ENCODE assay signal across 20 mouse cellular contexts in the genomic region with DNA sequence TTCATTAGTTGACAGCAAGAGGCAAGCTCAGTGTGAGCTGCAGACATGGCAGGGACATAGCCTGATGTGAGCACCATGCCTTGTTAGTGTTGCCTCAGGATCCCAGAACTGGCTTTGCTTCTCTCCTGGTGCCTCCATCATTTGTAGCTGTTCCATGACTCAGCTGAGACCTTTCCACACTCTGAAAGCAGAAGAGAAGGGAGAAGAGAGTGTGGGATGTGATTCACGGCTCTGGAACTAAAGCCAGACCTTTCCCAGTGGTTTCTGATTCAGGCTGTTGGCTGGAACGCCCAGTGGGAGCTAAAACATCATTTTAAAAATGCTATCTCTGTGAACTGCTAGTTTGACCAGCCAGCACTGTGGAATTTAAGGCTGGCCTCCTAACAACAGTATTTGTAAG. TPM values are rescaled to one million over a fixed set of nuclear protein-coding genes. Genes with fewer than 3 reads are reported as not detected.
DNase-seq lines count a peak whose midpoint lies in the region; ATAC-seq and TF ChIP-seq lines count a peak whose summit lies in the region.
"Had no signal": no experiment of that assay in that cellular context is flagged by ENCODE, and none has a peak within 500 bp of the region (broad histone marks: within the 10 kb centered on the region; RNA-seq: fewer than 3 reads in every experiment).

No protein-coding gene starts in this region.

- DNase-seq in adrenal gland, adult 2 months = peak; percentile 65
- no peak for DNase-seq in adrenal gland, adult 8-10 months
- peak; percentile 87 for DNase-seq in heart, adult 11 months
- peak; percentile 16 for DNase-seq in urinary bladder, postnatal 14 days (ENCODE audit: low spot score)
- no peak for DNase-seq in urinary bladder, postnatal 4 days (ENCODE audit: low spot score in 2 of 2)
- DNase-seq in stomach, postnatal 0 days (ENCODE audit: low spot score) = no peak
- no peak for DNase-seq in spleen, postnatal 4 days (ENCODE audit: low spot score in 2 of 2)
- DNase-seq: cerebellum, adult 9-11 months; kidney, adult 18-20 months had no signal

- TF ChIP-seq EP300 in stomach, postnatal 0 days (optimal IDR thresholded peaks at IDR 0.05) = no peak

- no peak overlapping the region for H3K27ac ChIP-seq in heart, embryonic 11.5 days (ENCODE audit: low read depth, low read length)
- H3K27ac ChIP-seq in stomach, postnatal 0 days (replicated peaks) = no peak overlapping the region
- H3K27ac ChIP-seq: embryonic facial prominence, embryonic 12.5 days; kidney, postnatal 0 days; liver, embryonic 14.5 days; lung, embryonic 15.5 days; macrophage had no signal

- H3K4me2 ChIP-seq in heart, embryonic 11.5 days = no peak overlapping the region
- H3K4me2 ChIP-seq in stomach, postnatal 0 days (replicated peaks; ENCODE audit: low read depth) = no peak overlapping the region
- H3K4me2 ChIP-seq: embryonic facial prominence, embryonic 12.5 days; lung, embryonic 15.5 days; midbrain, embryonic 11.5 days had no signal

- no peak overlapping the region for H3K9ac ChIP-seq in heart, embryonic 11.5 days (ENCODE audit: low read depth, low read length)
- H3K9ac ChIP-seq in stomach, postnatal 0 days (ENCODE audit: low read length) = no peak overlapping the region
- H3K9ac ChIP-seq: embryonic facial prominence, embryonic 12.5 days; liver, embryonic 14.5 days; lung, embryonic 15.5 days had no signal

- no peaks in the 10 kb centered on the region for H3K27me3 ChIP-seq in heart, embryonic 11.5 days (ENCODE audit: control insufficient read depth, insufficient read depth, low read length)
- H3K27me3 ChIP-seq in stomach, postnatal 0 days (ENCODE audit: control insufficient read depth, insufficient read depth, low read length) = no peaks in the 10 kb centered on the region
- H3K27me3 ChIP-seq: CH12.LX; embryonic facial prominence, embryonic 12.5 days; lung, embryonic 15.5 days had no signal

- TF ChIP-seq CTCF in stomach, postnatal 0 days (IDR thresholded peaks at IDR 0.05; ENCODE audit: low read depth) = no peak

- ATAC-seq in heart, embryonic 11.5 days (replicated peaks; ENCODE audit: insufficient number of reproducible peaks, low FRiP score, low TSS enrichment) = no peak
- ATAC-seq in stomach, postnatal 0 days (ENCODE audit: low FRiP score, low TSS enrichment) = 0 out of 2 replicates have a peak, but pooled peaks have one; percentile 24
- ATAC-seq: forebrain, embryonic 16.5 days had no signal

- H3K9me3 ChIP-seq in heart, embryonic 11.5 days (replicated peaks; ENCODE audit: control insufficient read depth, low read length) = no peaks in the 10 kb centered on the region
- H3K9me3 ChIP-seq in stomach, postnatal 0 days (ENCODE audit: control insufficient read depth, low read length) = no peaks in the 10 kb centered on the region
- H3K9me3 ChIP-seq: embryonic facial prominence, embryonic 12.5 days; lung, embryonic 15.5 days had no signal

- no peaks in the 10 kb centered on the region for H3K36me3 ChIP-seq in heart, embryonic 11.5 days (ENCODE audit: control insufficient read depth, insufficient read depth, low read length)
- H3K36me3 ChIP-seq in stomach, postnatal 0 days (ENCODE audit: control insufficient read depth, insufficient read depth, low read length) = no peaks in the 10 kb centered on the region
- H3K36me3 ChIP-seq: embryonic facial prominence, embryonic 12.5 days; lung, embryonic 15.5 days had no signal

- 58% methylated on average over 2 of the region's 2 CpGs for WGBS in heart, embryonic 11.5 days (ENCODE audit: insufficient replicate concordance)
- 40% methylated on average over 2 of the region's 2 CpGs for WGBS in stomach, postnatal 0 days

- H3K4me3 ChIP-seq in heart, embryonic 11.5 days (ENCODE audit: low read depth, low read length) = no peak overlapping the region
- H3K4me3 ChIP-seq in stomach, postnatal 0 days (ENCODE audit: low read depth, low read length) = no peak overlapping the region
- H3K4me3 ChIP-seq: embryonic facial prominence, embryonic 12.5 days; lung, embryonic 15.5 days had no signal

- no peaks in the 10 kb centered on the region for H3K4me1 ChIP-seq in heart, embryonic 11.5 days (ENCODE audit: control insufficient read depth, insufficient read depth, low read length)
- H3K4me1 ChIP-seq in stomach, postnatal 0 days (replicated peaks; ENCODE audit: control insufficient read depth, insufficient read depth) = no peaks in the 10 kb centered on the region
- H3K4me1 ChIP-seq: embryonic facial prominence, embryonic 12.5 days; lung, embryonic 15.5 days had no signal

RNA-seq across cellular contexts. Expression of gene Exosc9, which starts 11.7 kb away (rescaled TPM):
- 10 to 100 TPM; 32.4 to 32.6 TPM for total RNA-seq in adrenal gland, adult 2 months (2021)
- polyA plus RNA-seq in adrenal gland, adult 2 months (2012; rRNA removed) = 3.2 and 4.5 TPM in 2 replicates
- total RNA-seq in adrenal gland, adult 8-10 months (2022) = 10 to 100 TPM; 33.0 to 36.6 (median 35.7) TPM
- polyA plus RNA-seq in heart, embryonic 11.5 days (2014; fragmentation: Nextera tagmentation; extraction: Ambion mirVana) = 56.4 and 58.5 TPM in 2 replicates
- polyA plus RNA-seq in stomach, postnatal 0 days (2015; fragmentation: Nextera tagmentation; extraction: Ambion mirVana) = 30.2 and 33.5 TPM in 2 replicates

RNA-seq across cellular contexts. Expression of gene Gm11549, which starts 19.1 kb away (rescaled TPM):
- under 1 TPM in 1 of 2 experiments, not detected in 1; 0.52 TPM for total RNA-seq in adrenal gland, adult 2 months (2021)
- 0.09 and 0.12 TPM in 2 replicates for polyA plus RNA-seq in adrenal gland, adult 2 months (2012; rRNA removed)
- total RNA-seq in adrenal gland, adult 8-10 months (2022) = not detected
- polyA plus RNA-seq in heart, embryonic 11.5 days (2014; fragmentation: Nextera tagmentation; extraction: Ambion mirVana) = 0.14 and 0.16 TPM in 2 replicates
- 0.33 and 0.34 TPM in 2 replicates for polyA plus RNA-seq in stomach, postnatal 0 days (2015; fragmentation: Nextera tagmentation; extraction: Ambion mirVana)
- total RNA-seq: CH12.LX, MEL had no signal
- polyA plus RNA-seq: gonadal fat pad, adult 2 months; kidney, postnatal 0 days; macrophage had no signal

RNA-seq across cellular contexts. Expression of gene Ccna2, which starts 31.2 kb away (rescaled TPM):
- 1 to 10 TPM; 1.5 to 4.1 TPM for total RNA-seq in adrenal gland, adult 2 months (2021)
- 12.2 and 14.5 TPM in 2 replicates for polyA plus RNA-seq in adrenal gland, adult 2 months (2012; rRNA removed)
- 1 to 10 TPM; 1.4 to 3.7 (median 2.1) TPM for total RNA-seq in adrenal gland, adult 8-10 months (2022)
- polyA plus RNA-seq in heart, embryonic 11.5 days (2014; fragmentation: Nextera tagmentation; extraction: Ambion mirVana) = 205 and 212 TPM in 2 replicates
- polyA plus RNA-seq in stomach, postnatal 0 days (2015; fragmentation: Nextera tagmentation; extraction: Ambion mirVana) = 33.0 and 40.4 TPM in 2 replicates

Comparison
In these comparisons a context has a peak if more than half of its experiments do, and no peak if none do; other contexts are left out.
1. DNase-seq: peak in adrenal gland, adult 2 months (single experiment), heart, adult 11 months (single experiment) and urinary bladder, postnatal 14 days (single experiment); none in adrenal gland, adult 8-10 months (single experiment), urinary bladder, postnatal 4 days (0 of 2), stomach, postnatal 0 days (single experiment) and spleen, postnatal 4 days (0 of 2).